Mouse (Mus musculus) lung, postnatal 14 days (tissue): ENCODE results near the gene Rtl8a.
A peak's percentile ranks its signal among the peaks of the same experiment; 100 is the strongest.
"Not testable (repeated sequence)": the region's sequence is repeated elsewhere in the genome, so short reads cannot be mapped to it uniquely, and the experiment has no call there.

Source experiments
- DNase-seq: peaks from one replicate; pipeline ENCODE4 v3.0.0; 2021

Gene Rtl8a

DNA sequence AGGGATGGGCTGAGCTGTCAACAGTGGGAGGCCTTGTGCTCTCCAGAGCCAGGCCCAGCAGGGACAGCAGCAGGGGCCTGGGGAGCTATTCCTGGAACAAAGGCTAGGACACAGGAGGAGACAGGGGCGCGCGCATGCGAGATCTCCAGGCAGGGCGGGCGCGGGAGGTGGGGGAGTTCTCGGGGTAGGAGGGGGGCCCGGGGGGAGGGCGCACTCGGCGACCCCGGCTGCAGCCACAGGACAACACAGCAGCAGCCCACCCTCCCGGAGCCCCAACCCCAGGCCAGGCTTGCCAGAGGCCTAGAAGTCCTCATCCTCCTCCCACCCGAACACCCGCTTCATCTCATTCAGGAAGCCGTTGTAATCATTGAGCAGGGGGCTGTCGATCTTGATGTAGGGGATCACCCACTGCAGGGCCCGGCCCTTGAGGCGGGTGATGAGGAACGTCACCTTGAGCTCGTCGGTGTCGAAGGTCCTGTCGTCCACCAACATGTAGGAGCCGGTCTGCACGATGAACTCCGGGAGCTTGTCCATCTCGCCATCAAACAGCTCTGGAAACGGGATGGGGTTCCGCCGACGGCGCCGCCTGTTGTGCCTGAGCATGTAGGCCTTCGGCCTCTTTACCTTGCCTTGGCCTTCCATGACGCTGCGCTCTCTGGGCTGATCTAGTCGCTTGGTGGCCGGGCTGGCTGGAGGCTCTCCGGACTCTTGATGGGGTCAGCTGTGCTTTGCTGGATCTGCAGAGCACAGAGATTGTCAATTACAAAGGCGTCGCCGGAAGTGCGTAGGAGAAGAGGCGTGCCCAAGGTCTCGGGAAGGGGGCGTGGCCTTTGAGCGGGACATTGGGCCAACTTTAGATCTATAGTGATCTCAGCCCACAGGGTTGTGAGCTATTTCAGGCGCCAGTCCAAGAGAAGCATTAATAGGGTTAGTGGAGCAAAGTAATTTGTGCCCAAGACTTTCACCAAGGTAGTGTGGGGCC, at the start of gene Rtl8a:
TSS of gene Rtl8a (minus strand) at position 703 of the 982 bp plus-strand sequence.
- peak; percentile 86 for DNase-seq

DNA sequence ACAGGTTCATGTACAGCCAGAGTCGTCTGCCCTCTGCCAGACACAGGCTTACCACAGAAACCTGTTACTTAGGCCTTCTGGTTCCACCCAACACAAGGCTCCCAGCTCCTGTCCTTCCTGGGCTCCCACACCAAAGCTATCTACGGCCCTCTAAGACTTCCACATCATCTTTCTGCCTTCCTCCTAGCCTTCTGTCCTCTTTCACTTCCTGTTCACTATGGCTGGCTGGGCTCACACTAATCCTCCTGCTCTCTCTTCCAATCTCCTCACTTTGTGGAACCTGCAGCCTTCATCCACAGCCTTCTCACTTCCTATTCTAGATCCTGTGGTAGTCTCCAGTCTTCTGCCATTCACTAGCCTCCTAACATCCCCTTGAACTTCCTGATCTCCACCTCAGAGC, 49.7 kb upstream of the Rtl8a start:
- DNase-seq, result no peak

DNA sequence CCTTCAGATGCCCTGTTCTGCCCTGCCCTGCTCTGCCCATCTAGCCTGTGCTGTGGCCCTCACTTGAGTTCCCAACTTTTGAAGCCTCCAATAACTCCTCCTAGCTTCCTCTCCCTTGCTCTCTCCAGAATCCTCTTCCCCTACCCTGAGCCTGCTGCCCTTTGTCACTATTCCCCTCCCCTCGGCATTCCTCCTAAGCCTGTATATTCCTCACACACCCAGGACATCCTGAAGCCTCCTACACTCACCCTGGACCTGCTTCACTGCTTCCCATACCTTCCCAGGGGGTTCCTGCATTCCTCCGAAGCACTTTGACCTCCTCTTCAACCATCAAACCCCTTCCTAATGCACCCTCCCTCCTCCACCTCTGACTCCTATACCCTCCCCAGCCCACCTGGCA, 48.6 kb upstream of the Rtl8a start:
- DNase-seq, result no peak

- not testable (repeated sequence) for DNase-seq
These were observed 41.2 kb upstream of the Rtl8a start for GRCm38 (mm10) chrX:53684676-53685075.

DNA sequence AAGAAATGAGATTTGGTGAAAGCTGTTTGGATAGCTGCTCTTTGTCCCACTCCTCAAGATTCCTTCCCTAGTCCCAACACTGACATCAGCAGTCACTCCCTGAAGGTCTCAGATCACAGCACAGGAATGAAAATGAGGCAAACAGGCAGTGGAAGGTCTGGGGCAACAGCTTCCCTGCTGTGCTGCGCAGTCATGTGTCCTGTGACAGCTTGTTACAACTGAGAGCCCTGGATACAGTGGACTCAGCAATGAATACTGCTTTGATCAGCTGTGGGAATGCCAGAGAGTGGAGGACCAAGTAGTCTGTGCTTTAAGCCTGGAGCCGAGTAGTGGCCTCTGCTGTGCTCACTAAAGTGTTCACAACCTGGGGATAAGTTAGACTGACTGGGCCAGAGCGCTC, 39.2 kb upstream of the Rtl8a start:
- not testable (repeated sequence) for DNase-seq

DNA sequence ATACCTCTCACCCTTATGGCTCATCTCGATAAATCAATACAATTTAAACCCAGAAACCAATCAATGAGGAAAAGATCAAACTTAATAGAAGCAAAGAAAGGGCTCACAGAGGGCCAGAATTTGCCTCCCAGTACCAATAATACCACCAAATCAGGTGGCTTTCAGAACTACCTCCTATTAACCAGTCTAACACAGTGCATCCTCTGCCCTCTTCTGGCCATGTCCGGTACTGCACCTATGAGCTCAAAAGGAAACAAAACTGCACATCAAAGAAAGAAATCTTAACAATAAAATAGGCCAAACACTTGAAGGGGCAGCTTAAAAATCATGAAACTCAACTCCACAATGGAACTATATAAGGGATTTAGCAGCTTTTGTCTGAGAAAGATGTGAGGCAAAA, 33.5 kb upstream of the Rtl8a start:
- DNase-seq, result peak; percentile 79

DNA sequence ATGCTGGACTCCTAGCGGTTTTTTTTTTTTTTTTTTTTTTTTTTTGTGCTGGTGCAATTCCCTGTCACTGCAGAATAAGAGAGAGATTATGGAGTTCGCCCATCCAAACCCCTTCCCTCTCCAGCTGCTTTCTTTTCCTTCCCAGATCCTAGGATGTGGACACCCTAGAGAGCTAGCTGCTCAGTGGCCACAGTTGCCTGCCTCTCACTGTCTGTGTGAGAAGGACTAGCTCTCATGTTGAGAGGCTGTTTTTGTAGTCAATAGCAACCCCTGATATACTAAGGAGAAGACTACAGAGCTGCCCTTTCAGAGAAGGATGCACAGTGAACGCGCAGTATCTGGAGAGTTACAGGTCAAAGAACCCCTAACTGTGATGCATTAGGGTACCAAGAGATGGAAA, 27.2 kb upstream of the Rtl8a start:
- not testable (repeated sequence) for DNase-seq

DNA sequence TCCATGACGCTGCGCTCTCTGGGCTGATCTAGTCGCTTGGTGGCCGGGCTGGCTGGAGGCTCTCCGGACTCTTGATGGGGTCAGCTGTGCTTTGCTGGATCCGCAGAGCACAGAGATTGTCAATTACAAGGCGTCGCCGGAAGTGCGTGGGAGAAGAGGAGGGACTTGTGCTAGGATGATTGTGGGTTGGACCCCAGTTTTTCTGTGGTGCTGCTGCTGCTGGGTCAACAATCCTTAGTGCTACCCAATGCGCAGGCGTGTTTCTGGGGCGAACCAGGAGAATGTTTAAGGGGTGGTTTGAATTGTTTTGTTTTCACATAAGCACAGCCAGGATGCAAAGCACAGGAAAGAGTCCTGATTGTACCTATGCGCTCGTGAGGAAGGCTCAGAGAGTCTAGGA, 26.8 kb upstream of the Rtl8a start, which contains the start of gene Rtl8b:
TSS of gene Rtl8b (minus strand) at position 115 of the 400 bp plus-strand sequence.
- DNase-seq, result peak; percentile 80

GRCm38 (mm10) chrX:53669557-53670270, 26.2 kb upstream of the Rtl8a start:
- DNase-seq, result not testable (repeated sequence)

DNA sequence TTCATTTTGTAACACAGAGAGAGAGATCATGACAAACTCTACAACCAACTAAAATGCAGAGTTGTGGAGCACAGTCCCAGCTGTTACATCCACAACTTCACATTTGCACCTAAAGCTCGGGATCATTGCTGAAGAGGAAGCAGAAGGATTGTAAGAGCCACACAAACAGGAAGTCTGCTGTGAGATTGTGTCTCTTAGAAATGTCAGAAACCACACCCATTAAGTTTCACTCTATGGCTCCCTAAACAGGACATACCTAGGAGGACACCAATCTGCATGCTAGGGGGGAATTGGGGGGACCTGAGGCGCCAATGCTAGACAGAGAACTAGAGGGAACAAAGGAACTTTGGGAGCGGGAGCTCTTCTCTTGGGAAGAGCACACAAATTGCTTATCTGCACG, 9.4 kb upstream of the Rtl8a start:
- DNase-seq, result not testable (repeated sequence)

DNA sequence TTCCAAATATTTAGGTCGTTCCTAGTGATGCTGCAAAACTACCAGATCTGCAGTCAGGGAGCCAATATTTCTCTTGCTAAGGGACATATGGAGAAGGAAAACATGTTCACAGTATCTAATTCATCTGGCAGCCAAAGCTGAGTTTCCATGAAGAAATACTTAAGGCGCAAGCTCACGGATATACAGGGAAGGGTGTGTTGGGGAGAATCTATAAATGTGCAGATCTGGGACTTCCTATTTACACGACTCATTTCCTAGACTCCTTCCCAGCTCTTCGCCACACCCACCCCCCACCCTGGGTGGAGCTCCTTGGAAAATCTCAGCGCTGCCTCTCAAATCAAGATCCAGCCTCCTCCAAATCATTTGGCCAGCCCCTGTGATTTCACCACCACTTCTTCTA, 2.4 kb upstream of the Rtl8a start:
- peak; percentile 7 for DNase-seq

DNA sequence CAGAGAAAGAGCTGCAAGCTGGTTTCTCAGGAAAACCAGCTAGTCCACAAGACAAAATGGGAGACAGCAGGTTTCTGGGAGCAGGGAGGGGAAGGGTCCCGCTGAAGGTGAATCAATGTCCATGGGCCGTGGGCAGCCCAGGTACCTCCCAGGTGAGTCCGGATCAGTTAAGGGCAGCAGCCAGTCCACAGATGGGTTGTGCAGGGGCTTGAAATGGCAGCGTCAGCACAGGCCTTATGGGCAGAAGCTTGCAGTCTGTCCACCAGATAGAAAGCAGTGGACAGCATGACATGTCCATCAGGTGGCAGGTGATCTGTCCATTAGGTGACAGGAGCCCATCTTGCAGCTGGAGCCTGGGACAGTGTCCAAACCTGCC, 890 bp downstream of the Rtl8a start:
- not testable (repeated sequence) for DNase-seq

DNA sequence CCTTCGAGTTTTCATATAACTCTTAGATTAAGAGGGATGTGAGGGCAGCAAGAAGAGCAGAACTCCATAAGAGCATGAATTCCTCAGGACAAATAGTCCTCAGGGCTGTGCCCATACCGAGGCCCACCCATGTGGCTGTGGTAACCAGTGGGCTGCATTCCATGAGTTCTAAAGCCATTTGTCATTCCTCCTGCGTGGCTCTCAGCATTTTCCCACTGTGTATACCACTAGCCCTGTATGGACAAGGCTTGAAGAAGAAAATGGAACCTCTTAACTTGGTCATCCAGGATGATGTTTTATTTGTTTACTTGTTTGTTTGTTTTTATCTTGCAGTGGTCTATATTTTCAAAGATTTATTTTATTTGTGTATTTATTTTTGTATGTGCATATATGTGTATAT, 5.4 kb downstream of the Rtl8a start:
- DNase-seq, result not testable (repeated sequence)

DNA sequence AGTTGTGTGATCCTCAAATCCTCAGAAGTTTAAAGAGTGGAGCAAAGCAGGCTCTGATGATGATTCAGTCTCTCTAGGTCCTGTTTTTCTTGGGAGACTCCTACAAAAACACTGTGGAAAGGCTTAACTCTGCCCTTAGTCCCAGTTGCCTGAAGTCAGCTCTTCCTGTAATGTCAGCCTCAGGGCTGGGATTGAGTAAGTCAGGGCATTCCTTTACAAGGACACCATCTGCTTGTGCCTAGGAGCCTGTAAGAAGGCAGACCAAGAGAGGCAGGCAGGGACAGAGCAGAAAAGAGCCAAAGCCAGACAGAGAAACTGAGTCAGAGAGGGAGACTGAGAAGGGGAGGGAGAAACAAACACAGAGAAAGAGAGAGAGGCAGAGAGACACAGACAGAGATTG, 32.1 kb downstream of the Rtl8a start:
- not testable (repeated sequence) for DNase-seq

DNA sequence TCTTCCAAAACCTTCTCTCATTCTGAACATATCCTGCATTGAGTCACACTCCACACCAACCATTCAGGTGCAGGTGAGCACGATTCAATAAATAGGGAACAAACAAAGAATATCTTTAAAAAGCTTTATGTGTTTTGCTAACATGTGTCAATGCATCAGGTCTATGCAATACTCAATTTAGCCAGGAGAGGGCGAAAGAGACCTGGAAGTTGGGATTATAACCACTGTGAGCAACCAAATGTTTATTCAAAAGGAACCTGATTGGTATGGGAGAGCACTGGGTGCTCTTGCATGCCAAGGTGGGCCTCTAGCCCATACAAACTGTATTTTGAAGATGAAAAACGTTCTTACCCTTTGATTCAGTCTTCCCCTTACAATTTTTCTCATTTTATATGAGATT, 32.9 kb downstream of the Rtl8a start:
- peak; percentile 79 for DNase-seq

GRCm38 (mm10) chrX:53608879-53609278, 34.6 kb downstream of the Rtl8a start, which contains the start of gene Gm14597:
Gm14597 (minus strand) TSS chrX:53608979.
- not testable (repeated sequence) for DNase-seq

- peak; percentile 1 for DNase-seq
These were observed 35.2 kb downstream of the Rtl8a start for GRCm38 (mm10) chrX:53608122-53608813.

- peak; percentile 60 for DNase-seq
These were observed 36.0 kb downstream of the Rtl8a start, which contains the start of gene Rtl8c for GRCm38 (mm10) chrX:53607242-53608121. Rtl8c (plus strand) TSS chrX:53608032.

DNA sequence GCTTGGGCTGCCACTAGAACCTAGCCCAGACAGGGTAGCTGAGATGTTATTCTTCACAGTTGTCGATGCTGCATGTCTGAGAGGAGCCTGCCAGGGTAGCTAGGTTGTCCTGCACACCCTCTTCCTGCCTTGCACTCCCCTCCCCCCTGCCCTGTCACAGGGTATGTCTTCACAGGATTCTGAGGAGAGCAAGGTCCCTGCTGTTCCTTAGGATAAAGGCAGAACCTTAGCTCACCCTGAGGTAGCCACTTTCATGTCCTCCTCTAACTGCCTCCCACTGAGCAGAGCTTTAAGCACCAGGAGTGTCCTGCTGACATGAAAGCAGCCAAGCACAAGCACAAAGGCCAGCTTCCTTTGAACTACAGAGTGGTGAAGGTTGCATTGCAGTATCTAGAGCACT, 37.3 kb downstream of the Rtl8a start:
- not testable (repeated sequence) for DNase-seq

DNA sequence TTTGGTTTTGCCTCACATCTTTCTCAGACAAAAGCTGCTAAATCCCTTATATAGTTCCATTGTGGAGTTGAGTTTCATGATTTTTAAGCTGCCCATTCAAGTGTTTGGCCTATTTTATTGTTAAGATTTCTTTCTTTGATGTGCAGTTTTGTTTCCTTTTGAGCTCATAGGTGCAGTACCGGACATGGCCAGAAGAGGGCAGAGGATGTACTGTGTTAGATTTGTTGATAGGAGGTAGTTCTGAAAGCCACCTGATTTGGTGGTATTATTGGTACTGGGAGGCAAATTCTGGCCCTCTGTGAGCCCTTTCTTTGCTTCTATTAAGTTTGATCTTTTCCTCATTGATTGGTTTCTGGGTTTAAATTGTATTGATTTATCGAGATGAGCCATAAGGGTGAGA, 43.5 kb downstream of the Rtl8a start:
- peak; percentile 62 for DNase-seq
